Mouse (Mus musculus) erythroblast, embryonic 14.5 days (primary cell): Measurements from ENCODE around the gene Tmem72.

Experiments
- GATA1 ChIP-seq: IDR thresholded peaks from 2 replicates; pipeline ENCODE4 v1.6.1; 2012; ENCODE audit warnings: low read length, inconsistent platforms, mixed read lengths
- TAL1 ChIP-seq: IDR thresholded peaks from 3 replicates; pipeline ENCODE4 v1.6.1; 2012; ENCODE audit warnings: low read length, inconsistent platforms, mixed read lengths

DNA sequence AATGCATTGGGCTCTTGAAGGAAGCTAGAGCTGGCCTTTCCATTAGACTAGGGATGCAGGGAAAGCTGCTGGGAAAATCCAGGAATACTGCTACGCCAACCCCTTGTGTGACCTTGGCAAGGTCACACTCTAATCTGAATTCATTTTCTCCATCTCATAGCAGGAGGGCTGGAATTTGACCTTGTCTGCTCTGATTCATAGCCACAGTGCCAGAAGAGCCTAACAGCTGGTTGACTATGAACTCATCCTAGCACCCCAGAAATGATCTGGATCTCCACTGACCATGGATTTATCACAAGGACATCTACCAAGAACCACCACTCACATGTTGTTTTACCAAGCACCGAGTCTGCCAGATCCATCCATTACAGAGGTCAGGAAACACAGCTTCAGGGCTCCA, 1.5 kb downstream of the Tmem72 start:
- TF ChIP-seq GATA1 (no peak), TAL1 (no peak)
